Mouse (Mus musculus) lung, postnatal 36 days (tissue): ENCODE measurements around the gene Rinl.
A peak's percentile ranks its signal among the peaks of the same experiment; 100 is the strongest.

Experiments used
- DNase-seq: peaks from one replicate; pipeline ENCODE4 v3.0.0; 2022; ENCODE audit warnings: mixed read lengths

Rinl gene

GRCm38 (mm10) chr7:28810107-28811066 is 21.6 kb downstream of the Rinl start:
- peak; percentile 100 for DNase-seq

GRCm38 (mm10) chr7:28811228-28811627 is 22.5 kb downstream of the Rinl start:
- peak; percentile 92 for DNase-seq

- DNase-seq, result no peak
Observed at GRCm38 (mm10) chr7:28811640-28812275, 23.0 kb downstream of the Rinl start.

- no peak for DNase-seq
Observed at GRCm38 (mm10) chr7:28812436-28812835, 23.7 kb downstream of the Rinl start.

GRCm38 (mm10) chr7:28812949-28813348 is 24.2 kb downstream of the Rinl start:
- peak; percentile 50 for DNase-seq

GRCm38 (mm10) chr7:28814306-28815034 is 25.7 kb downstream of the Rinl start:
- DNase-seq, result no peak

GRCm38 (mm10) chr7:28815230-28815629 is 26.5 kb downstream of the Rinl start:
- no peak for DNase-seq

- no peak for DNase-seq
Observed at GRCm38 (mm10) chr7:28816201-28816600, 27.4 kb downstream of the Rinl start.

GRCm38 (mm10) chr7:28816920-28817319 is 28.2 kb downstream of the Rinl start:
- DNase-seq, result no peak

GRCm38 (mm10) chr7:28817524-28817923 is 28.8 kb downstream of the Rinl start:
- no peak for DNase-seq

- no peak for DNase-seq
Observed at GRCm38 (mm10) chr7:28817957-28818356, 29.2 kb downstream of the Rinl start.

GRCm38 (mm10) chr7:28818436-28818835 is 29.7 kb downstream of the Rinl start:
- DNase-seq, result no peak

- no peak for DNase-seq
Observed at GRCm38 (mm10) chr7:28818861-28819452, 30.2 kb downstream of the Rinl start.

- DNase-seq, result no peak
Observed at GRCm38 (mm10) chr7:28819571-28819970, 30.8 kb downstream of the Rinl start.

GRCm38 (mm10) chr7:28820358-28821260 is 31.8 kb downstream of the Rinl start:
- DNase-seq, result peak; percentile 87

- DNase-seq, result peak; percentile 35
Observed at GRCm38 (mm10) chr7:28821261-28821831, 32.6 kb downstream of the Rinl start.

GRCm38 (mm10) chr7:28822556-28822955 is 33.8 kb downstream of the Rinl start:
- DNase-seq, result no peak

- DNase-seq, result no peak
Observed at GRCm38 (mm10) chr7:28822993-28823903, 34.5 kb downstream of the Rinl start.

GRCm38 (mm10) chr7:28823932-28824331 is 35.2 kb downstream of the Rinl start:
- no peak for DNase-seq
